Mouse (Mus musculus) layer of hippocampus, postnatal 10 days (tissue): ENCODE measurements around the gene Col5a2. TPM values are rescaled to one million over a fixed set of nuclear protein-coding genes. Genes with fewer than 3 reads are reported as not detected.
"Not testable (repeated sequence)": the region's sequence is repeated elsewhere in the genome, so short reads cannot be mapped to it uniquely, and the experiment has no call there.

Experiments used
- DNase-seq, 2 experiments: peaks; one replicate each; pipeline ENCODE4 v3.0.0; 2021; ENCODE audit warnings: low spot score in 2 of 2
- total RNA-seq, 2 experiments: library from RNA; stranded (reverse); gene quantifications; 2 replicates each; pipeline ENCODE4 v1.2.3; 2021

Gene Col5a2
- total RNA-seq, 2 experiments from 2014 or later: 13.5 to 13.6 TPM

- DNase-seq: no peak
These were observed 72.6 kb downstream of the Col5a2 start for GRCm38 (mm10) chr1:45430520-45430919.

DNA sequence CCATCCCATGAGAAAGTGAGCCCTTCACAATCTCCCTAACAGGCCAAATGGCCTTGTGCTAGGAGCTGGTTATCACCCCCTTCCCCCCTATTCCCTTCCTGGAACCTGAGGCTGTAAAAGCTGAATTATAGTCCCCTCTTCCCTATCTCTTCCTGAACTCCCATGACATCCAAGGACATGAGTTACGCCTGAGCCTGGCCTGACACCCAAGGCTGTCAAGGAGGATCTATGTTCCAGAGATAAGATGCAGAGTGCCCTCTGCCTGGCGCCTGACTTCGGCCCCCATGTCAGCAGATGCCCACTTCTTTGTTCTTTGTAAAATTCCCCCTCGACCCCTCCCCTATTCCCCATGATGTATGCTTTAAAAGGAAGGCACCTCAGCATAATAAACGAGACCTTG is 73.9 kb downstream of the Col5a2 start:
- DNase-seq: not testable (repeated sequence)

DNA sequence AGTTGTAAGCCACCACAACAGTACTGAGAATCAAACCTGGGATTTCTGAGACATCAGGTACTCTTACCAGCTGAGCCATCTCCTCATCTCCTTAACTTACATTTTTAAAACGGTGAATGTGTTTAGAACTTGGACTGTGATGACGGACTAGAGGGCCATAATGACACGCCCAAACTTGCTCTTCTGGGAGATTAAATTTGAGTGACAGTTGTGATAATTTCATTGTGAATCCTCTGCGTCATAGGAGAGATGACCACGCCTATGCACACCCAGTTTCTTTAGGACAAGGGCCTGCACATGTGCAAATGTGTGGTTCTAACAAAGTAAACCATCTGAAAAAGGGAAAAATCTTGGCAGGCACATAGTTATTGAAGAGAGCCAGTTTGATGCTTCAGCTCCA is 79.2 kb downstream of the Col5a2 start:
- DNase-seq: no peak

DNA sequence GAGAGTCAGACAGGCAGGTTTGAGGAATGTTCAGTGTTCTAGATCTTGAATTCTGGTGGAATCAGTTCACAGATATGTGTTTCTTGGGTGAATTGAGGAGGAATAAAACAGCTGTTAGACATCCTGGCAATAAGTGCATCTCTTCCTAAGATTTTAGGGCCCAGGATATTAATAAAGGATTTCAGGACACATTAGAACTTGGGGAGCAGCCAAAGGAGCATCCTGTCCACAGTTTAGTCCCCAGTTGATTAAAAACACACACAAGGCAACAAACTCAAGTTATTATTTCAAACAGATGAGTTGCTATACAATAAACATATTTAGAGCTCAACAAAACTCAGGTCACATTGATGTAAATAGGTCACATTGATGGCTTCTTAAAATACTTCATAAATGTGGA is 82.5 kb downstream of the Col5a2 start:
- no peak for DNase-seq

- no peak for DNase-seq
These were observed 83.2 kb downstream of the Col5a2 start for GRCm38 (mm10) chr1:45419858-45420257.

- no peak for DNase-seq
These were observed 121.2 kb downstream of the Col5a2 start for GRCm38 (mm10) chr1:45381866-45382265.

- no peak for DNase-seq
These were observed 122.9 kb downstream of the Col5a2 start for GRCm38 (mm10) chr1:45379992-45380690.

- no peak for DNase-seq
These were observed 137.7 kb downstream of the Col5a2 start for GRCm38 (mm10) chr1:45365427-45365826.

DNA sequence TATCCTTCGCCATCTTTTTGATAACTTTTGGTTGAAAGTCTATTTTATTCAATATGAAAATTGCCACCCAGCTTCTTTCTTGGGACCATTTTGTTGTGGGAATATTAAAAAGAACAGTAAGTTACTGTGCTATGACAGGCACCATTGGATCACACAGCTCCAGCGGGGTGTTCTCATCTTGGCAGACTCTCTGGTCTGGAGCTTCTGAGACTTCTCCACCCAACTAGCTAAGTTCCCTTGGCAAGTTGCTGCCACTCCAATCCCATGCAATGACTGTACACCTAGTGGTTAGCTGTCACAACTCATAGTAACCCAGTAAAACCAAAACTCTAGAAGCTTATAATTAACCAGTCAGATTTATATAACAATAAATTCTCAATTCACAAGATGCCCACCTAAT is 139.8 kb downstream of the Col5a2 start:
- DNase-seq: no peak

GRCm38 (mm10) chr1:45359673-45360072 is 143.4 kb downstream of the Col5a2 start:
- no peak for DNase-seq

DNA sequence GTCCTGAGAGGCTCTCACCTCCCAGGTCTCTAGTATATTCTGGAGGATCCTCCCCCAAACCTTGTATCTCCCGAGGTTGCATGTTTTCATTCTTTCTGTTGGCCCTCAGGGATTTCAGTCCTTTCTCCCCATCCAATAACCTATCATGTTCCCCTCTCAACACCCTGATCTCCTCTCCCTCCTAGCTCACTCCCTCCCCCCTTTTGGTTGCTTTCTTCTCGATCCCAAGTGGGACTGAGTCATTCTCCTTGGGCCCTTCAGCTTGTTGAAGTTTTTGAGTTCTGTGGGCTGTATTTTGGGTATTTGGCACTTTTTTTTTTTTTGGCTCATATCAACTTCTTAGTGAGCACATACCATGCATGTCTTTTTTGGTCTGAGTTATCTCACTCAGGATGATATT is 143.9 kb downstream of the Col5a2 start:
- DNase-seq: no peak

GRCm38 (mm10) chr1:45358020-45358419 is 145.1 kb downstream of the Col5a2 start:
- no peak for DNase-seq

DNA sequence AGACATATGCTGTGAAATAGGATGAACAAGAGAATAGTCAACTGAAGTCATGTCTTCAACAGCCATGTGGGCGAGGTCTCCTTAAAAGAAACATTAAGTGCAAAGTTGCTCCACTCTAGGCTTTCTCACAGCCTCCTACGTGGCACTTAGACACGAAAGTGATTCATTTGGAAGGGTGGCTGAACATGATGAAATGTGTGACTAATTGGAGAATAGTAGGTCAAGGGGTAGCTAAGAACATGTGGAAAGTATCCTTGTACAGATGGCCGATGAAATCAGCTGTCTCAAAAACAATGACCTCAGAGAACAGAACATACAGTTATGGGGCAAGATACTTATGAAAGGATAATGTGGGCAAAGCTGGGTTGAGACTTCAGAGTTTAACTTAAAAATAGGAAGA is 147.1 kb downstream of the Col5a2 start:
- DNase-seq: no peak

DNA sequence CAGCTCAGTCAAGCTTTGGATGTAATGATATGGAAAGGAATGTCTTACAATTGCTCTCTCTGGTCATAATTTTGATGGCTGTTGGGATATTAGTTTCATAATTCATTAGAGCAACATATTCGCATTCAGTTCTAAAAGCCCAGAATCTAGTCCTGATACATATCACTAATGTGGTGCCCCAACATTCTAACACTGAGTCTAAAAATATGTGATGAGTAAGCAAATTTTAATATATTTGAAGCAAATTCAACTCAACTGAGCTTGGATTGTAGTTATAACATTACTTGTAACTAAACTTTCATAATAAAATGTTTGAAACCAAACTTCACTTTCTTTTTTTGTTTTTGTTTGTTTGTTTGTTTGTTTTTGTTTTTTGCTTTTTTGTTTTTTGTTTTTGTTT is 173.9 kb downstream of the Col5a2 start:
- no peak for DNase-seq

Other genes with a start within 250 kb of the Col5a2 start
- gene Col3a1, start 191.7 kb downstream of the Col5a2 start, total RNA-seq: 10 to 100 TPM; 50.9 to 52.7 TPM